Mouse (Mus musculus) adrenal gland, postnatal 25 days (tissue): ENCODE results near the gene Glipr2. TPM values are rescaled to one million over a fixed set of nuclear protein-coding genes. Genes with fewer than 3 reads are reported as not detected.

ENCODE experiments used
- DNase-seq: peaks from one replicate; pipeline ENCODE4 v3.0.0; 2021; ENCODE audit warnings: mixed read lengths
- long read RNA-seq: library from polyadenylated mRNA; stranded (forward); transcript quantifications from one replicate; pipeline ENCODE4 v2.0.0, GENCODE M21; 2021
- total RNA-seq: library from RNA; stranded (reverse); gene quantifications from 2 replicates; pipeline ENCODE4 v1.2.3, GENCODE M21; 2021

Gene Glipr2
- 2.4 and 3.1 TPM in 2 replicates for total RNA-seq
- long read RNA-seq, transcript Glipr2-201 (5 exons, 2,320 nt), result major isoform, 7 of 7 reads
- long read RNA-seq, partial matches to known transcripts, result 0 of 7 reads
- long read RNA-seq, other reads (novel, unspliced or antisense), result 0 of 7 reads

DNA sequence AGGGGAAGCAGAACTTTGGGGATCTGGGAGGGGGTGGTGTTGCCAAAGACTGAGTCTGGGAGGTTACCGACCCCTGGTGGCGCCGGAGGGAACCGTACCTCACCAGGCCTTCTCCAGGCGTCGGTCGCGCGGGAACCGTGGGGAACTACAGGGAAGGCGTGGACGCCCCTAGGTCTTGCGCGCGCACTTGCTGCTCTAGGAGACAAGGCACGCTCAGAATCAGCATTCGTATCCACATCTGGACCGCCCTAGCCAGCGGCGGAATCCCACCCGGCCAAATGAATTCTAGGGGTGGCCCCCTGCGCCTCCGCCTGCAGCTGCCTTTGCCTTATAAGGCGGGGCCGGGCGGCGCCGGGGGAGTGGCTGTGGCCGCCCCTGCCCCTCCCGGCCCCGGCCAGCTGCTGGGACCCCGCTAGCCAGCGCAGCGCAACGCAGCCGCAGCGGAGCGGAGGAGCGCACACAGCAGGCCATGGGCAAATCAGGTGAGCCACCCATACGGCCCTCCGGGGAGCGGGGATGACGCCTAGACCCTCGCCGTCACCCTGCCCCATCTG is at the start of gene Glipr2:
TSS of gene Glipr2 (plus strand) at position 110 of the 554 bp plus-strand sequence.
- DNase-seq, result peak; percentile 80

DNA sequence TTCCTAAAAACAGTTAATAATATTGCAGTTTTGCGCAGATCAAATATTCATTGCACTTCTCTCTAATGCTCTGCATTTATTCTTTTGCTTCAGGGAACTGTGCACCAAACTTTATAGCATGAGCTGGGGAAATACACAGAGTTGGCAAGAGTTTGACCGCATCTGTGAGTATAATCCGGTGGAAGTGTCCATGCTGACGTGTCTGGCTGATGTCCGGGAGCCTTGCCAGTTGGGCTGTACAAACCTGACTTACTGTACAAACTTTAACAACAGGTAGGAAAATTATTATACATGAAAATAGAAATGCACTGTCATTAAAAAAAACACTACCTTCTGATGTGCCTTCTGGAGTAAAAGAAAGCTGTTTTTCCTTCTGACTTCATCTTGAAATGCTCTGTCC is 39.0 kb upstream of the Glipr2 start:
- no peak for DNase-seq

DNA sequence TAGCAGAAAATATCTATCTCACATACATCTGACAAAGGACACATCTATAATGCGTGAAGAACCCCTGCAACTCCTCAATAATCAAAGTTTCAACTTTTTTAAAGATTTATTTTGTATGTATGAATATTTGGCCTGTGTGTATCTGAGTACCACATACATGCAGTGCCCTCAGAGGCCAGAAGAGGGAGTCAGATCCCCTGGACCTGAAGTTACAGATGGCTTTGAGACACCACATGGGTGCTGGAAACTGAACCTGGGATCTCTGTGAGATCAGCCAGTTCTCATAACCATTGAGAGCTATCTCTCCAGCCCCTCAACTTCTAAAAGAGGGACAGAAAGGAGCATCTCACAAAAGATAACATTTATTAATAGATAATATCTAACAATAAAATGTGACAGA is 36.6 kb upstream of the Glipr2 start:
- no peak for DNase-seq

DNA sequence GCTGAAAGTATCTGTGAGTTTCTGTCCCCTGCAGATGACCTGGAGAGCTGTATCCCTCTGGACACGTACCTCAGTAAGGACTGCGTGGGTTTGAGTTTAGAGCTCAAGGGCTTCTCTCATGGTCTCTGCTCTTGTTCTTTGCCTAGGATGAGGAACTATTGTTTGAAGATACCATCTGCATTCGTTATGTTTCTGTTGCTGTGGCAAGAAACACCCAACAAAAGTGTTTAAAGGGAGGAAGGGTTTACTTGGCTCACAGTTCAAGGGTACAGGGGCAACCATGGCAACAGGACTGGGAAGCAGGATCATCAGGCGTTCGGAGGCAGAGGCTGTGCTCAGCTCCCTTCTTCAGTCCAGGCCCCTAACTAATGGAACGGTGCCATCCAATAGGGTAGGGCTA is 32.1 kb upstream of the Glipr2 start:
- DNase-seq, result no peak

DNA sequence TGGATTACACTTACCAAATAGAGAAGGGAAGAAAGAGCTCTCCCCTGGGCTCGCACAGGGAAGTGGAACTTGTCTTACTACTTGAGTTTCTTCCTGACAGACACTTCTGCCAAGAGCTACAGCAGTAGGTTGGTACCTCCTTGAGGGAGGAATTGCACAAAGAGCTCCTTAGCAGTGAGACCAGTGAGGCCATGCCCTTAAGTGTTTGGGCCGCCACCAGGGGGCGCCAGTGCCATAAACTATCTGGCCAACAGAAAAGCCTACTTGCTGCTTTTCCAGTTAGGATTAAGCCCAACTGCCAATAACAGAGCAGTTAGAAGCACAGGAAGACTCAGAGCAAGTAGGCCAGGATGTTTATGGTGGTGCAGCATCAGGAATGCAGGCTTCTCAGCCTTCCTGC is 31.4 kb upstream of the Glipr2 start:
- peak; percentile 91 for DNase-seq

DNA sequence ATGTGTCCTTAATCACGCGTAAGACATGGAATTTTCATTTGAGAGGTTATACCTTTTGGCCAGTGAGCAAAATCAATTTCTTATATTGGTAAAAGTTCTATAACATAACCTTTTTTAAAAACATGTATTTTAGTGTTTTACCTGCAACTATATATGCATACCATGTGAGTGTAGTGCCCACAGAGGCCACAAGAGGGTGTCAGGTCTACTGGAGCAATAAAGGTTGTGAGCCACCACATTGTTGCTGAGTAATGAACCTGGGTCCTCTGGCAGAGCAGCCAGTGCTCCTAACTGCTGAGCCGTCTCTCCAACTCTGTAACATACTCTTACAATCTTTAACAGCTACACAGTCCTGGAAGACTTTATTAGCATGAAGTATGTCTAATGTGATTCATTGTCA is 29.4 kb upstream of the Glipr2 start:
- DNase-seq, result no peak

DNA sequence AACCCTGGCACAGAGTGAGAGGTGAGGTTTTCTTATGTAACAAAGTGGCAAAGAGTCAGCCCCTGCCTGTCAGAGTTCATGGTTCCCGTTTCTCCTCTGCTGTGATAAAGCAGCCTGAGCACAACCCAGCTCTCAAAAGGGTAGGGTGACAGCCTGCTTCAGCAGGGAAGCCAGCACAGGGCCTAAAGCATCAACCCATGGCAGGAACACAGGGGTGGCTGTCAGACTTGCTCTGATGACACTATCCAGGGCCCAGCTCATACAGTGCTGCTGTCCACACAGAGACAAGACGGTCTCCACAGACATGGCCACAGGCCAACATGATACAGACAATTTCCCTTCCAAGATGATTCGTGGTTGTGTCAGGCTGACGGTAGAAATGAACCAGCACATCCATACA is 25.3 kb upstream of the Glipr2 start:
- DNase-seq, result no peak

DNA sequence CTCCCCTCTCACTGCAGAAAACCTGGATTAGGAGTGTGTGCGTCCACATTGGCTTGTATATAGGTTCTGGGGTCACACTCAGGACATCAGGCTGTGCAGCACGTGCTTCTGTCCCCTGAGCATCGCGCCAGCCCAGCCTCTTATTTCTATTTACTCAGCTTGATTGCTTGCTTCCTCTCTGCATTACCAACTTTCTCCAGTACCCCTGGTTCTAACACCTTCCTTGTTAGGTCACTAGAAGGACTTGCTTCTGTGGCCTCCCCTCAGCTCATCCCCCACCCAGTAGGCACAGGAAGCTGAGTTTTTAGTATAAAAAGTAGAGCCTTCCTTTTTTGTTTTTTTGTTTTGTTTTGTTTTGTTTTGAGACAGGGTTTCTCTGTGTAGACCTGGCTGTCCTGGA is 21.0 kb upstream of the Glipr2 start:
- DNase-seq, result no peak

DNA sequence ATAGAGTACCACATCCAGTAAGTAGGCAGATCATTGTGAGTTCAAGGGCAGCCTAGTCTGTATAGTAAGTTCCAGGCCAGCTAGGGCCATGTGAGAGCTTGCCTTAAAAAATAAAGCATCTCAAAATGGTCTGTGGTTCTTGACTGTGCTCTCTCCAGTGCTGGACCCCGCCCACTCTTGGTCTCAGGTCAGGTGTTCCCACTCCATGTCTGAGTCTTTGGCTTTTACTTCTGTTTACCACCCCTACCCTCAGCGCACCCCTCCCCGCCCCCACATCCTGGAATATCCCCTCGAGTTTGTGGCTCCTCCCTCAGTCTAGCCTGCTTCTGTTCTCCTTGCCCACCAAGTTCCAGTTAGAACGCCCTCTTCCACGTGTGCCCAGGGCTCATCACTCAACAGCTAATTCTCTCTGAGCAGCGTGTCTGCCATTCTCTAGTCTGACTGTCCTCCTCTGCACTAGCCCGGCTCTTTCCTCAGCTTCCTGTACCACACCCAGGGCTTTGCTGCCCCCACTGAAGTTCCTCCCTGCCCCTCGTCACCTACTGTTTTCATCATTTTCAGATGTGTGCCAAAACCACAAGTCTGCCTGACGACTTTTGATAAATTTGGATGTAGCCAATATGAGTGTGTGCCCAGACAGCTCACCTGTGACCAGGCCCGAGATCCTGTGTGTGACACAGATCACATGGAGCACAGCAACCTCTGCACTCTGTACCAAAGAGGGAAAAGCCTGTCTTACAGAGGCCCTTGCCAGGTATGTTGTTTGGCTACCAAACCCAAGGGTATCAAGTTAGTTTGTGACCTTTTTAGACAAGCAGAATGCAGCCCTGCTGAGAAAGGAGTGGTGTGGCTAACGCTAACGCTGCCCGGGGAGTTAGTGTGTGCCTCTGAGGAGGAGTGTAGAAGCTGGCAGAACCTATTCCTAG is 20.2 kb upstream of the Glipr2 start:
- no peak for DNase-seq

DNA sequence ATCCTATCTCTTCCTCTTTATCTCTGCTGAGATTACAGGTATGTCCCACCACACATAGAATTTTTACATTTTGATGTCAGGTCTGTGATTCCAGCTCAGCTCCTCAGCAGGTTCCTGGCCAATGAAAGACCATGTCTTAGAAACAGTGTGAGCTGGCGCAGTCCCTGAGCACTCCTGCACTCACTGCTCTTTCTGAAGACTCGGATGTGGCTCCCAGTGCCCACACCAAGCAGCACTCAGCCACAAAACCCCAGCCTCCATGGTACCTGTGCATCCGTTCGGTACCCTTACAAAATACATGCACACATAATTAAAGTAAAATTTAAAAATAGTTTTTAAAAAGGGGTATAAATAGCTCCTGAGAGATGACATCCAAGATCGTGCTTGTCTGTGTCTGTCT is 15.9 kb upstream of the Glipr2 start:
- no peak for DNase-seq

DNA sequence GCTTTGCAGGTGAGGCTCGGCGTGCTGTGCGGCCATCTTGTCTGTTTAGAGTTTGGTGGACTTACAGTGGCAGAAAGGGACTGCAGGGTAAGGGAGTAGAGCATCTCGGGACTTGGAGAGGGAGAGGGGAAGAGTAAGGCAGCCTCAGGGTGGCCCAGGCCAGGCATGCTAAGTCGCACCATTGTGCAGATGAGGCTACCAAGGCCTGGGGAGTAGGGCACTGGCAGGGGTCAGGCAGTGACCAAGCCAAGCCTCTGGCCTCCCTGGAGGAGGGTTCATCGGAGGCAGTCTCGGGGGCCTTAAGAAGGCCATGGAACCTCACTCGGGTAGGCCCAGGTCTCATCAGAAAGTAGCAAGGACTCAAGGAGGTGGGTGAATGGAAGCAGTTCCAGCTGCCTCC is 14.8 kb upstream of the Glipr2 start:
- no peak for DNase-seq

DNA sequence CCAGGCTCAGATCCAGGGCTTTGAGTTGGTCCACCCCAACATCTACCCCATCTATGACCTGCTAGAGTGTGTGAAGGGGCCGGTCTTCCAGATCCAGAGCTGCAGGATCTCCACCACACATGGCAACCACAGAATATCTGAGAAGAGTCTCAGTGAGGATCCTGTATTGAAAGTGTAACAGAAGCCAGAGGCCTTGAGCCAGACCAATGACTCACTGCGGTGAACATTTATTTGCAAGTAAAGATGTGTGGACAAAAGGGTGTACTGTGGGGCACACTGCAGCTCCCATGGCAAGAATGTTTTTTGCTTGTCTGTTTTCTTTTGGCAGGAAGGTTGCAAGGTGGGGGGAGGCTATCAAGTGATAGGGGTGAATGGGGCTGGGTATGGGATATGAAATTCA is 9.6 kb upstream of the Glipr2 start:
- DNase-seq, result peak; percentile 19

DNA sequence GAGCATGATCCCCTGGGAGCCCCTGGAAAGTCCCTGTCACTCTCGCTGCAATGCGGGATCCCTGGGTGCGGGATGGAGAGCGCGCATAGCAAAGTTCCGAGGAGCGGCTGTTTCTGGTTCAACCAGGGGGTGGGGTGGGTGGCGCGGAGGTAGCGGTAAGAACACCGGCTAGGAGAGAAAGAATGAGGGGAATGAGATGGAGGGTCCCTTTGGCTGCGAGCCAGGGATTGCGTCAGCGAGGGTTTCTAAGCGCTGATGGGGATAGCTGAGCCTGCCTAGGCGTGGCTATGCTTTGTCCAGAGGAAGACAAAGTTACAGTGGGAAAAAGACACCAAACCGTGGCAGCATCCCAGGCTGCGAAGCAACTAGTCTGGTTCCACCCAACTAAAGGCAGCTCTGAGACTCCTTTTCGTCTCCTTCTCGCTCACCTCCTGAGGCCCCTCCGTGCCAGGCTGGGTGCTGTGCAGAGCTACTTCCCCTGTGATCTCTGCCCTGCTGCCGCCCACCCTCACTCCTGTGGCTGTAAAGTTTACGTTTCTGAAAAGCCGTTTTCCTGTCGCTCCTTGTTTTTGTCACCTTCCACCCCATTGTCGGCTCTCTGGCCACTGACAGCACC is 753 bp downstream of the Glipr2 start:
- DNase-seq, result no peak

DNA sequence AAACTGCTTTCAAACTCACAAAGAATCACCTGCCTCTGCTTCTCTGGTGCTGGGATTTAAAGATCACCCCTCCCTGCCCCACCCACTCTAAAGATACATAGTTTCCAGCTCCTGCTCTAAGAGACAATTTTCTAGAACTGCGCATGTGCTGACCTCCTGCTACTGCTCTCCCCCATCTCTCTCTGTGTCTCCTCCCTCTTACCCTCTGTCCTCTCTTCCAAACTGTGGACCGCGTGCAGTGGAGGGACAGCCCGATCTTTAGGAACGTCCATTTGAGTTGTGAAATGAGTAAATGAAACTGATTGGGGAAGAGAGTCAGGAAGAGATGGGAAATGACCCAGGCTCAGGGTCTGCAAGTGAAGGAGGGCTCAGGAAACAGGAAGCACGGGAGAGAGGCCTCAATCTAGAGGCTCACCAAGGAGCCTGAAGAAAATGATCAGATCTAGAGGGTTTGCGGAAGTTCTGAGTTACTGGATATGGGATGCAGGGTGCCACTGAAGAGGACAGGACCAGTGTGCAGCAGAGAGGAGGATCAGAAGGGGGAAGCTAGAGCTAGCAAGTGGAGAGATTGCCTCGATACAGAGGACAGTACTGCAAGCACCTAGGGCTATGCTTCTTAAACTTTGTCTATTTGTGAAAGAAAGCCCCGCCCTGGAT is 2.5 kb downstream of the Glipr2 start:
- no peak for DNase-seq

DNA sequence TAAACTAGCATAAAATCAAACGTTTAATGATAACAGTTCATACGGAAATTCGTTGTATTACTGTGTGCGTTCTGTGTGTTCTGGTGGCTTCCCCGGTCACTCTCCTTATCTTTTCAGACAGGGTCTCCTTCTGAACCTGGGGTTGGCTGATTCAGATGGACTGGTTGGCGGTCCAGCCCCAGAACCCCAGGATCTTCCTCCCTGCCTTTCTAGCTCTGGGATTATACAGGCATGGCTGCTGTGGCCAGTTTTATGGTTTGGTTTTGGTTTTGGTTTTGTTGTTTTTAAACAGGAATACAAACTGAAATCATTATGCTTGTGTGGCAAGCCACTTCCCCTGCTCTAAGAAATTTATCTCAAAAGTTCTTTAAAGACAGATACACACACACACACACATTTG is 3.0 kb downstream of the Glipr2 start:
- DNase-seq, result no peak

DNA sequence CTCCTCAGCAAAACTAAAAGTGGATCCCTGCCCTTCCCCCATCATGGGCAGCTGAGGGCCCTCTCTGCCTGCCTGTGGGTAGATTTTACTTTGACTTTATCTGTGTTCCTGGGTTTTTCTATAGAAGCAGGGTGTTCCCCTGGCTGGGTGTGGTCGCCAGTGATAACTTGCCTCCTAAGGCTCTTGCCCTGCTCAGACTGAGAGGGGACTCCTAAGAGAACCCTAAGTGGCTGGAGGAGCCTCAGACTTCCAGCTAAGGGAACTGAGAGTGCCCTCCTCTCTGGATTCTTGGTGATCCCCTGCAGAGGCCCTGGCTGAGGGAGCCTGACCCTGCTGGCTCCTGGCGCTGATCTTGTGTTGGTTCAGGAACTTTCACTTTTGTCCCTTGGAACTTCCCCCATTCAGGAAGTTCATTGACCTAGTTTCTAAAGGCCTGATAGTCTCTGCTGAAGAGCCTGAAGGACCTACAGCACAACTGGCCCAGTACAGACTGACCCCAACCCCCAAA is 7.2 kb downstream of the Glipr2 start:
- DNase-seq, result no peak

DNA sequence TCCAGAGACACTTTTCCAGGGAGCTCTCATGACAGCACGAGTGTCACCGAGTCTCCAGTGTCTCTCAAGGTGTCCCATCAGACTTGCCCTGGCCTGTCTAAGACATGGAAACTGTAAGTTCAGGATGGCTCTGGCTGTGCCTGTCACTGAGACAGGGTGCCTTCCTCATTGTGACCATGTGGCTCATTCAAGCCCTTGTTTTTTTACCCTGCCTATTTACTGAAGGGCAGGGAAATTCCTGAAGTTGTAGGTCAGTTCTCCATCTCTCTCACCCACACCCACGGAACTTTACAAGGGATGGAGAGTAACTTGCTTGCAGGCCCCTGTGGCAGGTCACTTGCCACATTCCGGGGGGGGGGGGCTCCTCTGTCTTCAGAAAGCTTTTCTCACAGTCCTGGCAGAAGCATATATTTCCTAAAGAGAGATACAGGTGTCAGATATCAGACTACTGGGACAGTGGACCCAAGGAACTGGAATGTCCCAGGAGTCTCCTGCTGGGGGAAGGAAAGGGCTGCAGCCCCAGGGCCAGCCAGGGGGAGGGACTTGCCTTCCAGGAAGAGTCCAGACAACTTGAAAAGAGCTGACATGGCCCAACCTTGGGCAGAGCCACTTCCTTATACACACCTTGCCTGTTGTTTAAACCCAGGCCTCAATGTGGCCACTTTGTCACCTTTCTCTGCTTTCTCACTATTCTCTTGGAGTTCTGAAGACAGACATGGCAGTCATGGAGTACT is 7.9 kb downstream of the Glipr2 start:
- DNase-seq, result no peak

DNA sequence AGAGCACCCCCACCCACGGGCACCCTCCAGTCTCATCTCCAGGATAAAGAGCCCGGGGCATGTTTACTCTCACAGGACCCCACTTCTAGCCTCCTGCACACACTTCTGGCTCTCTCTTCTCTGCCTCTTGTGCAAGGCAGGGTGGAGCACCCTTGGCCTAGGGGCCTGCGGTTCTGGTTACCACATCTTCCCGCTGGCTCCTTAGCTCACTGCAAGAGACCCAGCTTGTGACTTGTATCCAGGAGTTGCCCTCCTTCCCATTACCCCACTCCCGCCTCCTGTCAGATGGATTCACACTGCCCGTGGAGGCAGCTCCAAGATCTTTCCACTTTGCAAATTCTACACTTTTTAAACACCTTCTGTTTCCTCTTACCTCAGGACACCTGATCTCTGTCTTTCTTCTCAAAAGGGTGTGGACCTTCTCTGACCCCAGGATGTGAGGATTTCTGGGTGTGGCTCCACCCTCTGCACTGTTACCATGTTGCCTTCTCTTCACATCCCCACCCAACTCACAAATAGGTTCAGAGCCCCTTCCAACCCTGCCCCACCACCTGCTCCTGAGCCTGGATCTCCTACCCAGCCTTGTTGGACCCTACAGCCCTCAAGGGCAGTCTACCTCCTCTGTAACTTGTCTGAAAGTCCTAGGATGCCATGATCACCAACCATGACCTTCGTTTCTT is 8.8 kb downstream of the Glipr2 start:
- DNase-seq, result no peak

DNA sequence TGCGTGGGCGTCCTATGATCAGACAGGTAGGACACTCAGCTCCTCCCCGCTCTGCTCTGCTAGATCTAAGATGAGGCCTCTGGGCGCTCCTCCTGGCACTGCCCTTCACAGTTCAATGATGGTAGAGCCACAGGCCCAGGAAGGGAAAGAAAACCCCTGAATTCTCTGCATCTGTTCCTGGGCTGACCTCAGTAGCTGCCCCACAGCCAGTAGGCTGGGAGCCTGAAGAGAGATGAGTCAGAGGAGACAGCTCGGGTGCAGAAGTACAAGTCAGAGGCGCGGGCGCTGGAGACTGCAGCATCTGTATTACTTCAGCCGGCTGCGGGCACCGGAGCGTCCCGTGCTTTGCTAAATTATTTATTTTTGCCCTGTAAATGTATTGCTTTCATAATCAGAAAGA is 11.4 kb downstream of the Glipr2 start:
- DNase-seq, result peak; percentile 82

DNA sequence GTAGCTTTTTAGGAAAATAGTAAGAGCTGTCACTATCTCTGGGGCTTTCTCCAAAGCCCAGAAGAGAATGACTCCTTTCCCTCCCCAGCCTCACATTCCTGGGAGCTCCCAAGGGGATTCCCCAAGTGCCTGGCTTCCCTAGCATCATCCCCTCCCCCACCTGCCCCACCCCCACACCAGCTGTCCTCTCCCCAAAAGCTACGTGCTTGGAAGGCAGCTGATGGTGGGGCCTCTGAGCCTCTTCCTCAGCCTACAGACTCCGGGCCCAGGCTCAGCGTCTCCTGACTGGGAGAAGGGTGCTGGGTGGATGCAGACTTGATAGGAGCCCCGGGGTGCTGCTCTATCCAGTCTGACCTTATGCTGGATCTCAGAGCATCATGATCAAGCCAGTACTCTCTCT is 12.2 kb downstream of the Glipr2 start:
- no peak for DNase-seq
